Mouse (Mus musculus): ENCODE data around the gene Fhit. TPM values are rescaled to one million over a fixed set of nuclear protein-coding genes. Genes with fewer than 3 reads are reported as not detected.

Gene Fhit
- polyA plus RNA-seq, 1 experiment from 2014 or later, result 6.9 TPM

DNA sequence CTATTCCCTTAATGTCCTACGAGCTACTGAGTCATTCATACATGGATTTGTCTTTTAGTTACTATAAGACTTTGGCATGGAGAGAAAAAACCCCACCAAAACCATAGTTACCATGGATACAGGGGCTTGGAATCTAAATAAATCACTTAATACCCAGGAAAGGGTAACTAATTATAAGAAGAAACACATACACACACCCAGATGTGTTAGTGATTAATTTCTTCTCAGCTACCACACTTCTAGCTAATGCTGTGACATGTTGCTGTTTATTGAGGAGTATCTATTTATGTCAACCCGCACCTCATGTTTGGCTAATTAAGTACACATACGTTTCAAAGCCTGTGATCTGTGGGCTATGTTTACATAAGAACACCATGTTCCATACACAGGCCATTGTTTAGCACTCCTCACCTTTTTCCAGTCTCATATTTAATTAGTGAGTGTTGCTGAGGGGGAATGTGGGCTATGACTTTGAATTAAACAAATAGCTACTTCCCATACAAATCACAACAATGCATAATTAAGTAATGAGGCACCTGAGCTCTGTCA is 1373.4 kb downstream of the Fhit start:
- WGBS, result 33% methylated on average over 3 of the region's 3 CpGs

DNA sequence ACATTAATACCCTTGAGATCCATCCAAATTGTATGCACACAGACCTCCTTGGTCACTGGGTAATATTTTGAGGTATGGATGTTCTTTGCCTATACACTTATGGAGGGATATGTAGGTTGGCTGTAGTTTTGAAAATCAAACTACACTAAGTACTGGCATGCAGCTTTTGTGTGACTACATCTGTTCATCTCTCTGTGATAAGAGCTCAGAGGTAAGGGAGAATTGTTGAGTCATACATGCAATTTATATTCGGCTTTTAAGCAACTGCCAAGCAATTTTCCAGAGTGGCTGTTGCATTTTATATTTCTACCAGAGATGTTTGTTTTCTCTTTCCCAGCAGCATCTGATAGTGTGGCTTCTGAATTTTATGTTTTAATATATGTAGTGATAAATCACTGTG is 1374.4 kb downstream of the Fhit start:
- Histone ChIP-seq H3K9me3 (ENCODE audit: control insufficient read depth, low read length) (no peaks in the 10 kb centered on the region), H3K4me2 (ENCODE audit: low read depth, low read length) (no peak overlapping the region), H3K27me3 (ENCODE audit: control insufficient read depth, insufficient read depth, low read length) (no peaks in the 10 kb centered on the region), H3K27ac (ENCODE audit: low read depth, low read length) (no peak overlapping the region), H3K36me3 (ENCODE audit: control insufficient read depth, insufficient read depth, low read length) (no peaks in the 10 kb centered on the region), H3K9ac (replicated peaks; ENCODE audit: low read depth, low read length) (no peak overlapping the region), H3K4me3 (ENCODE audit: low read depth, low read length) (no peak overlapping the region), H3K4me1 (ENCODE audit: control insufficient read depth, insufficient read depth, low read length) (no peaks in the 10 kb centered on the region)
- WGBS, result 54% methylated on average over 1 of the region's 1 CpGs
- no peak for ATAC-seq (ENCODE audit: low read depth)

More for the DNA sequence above, 1373.4 kb downstream of the Fhit start:
- Histone ChIP-seq H3K9ac (replicated peaks; ENCODE audit: low read depth, low read length) (no peak overlapping the region), H3K36me3 (ENCODE audit: control insufficient read depth, insufficient read depth, low read length) (no peaks in the 10 kb centered on the region), H3K27me3 (ENCODE audit: control insufficient read depth, insufficient read depth, low read length) (no peaks in the 10 kb centered on the region), H3K4me3 (ENCODE audit: low read depth, low read length) (no peak overlapping the region), H3K4me2 (ENCODE audit: low read depth, low read length) (no peak overlapping the region), H3K4me1 (ENCODE audit: control insufficient read depth, insufficient read depth, low read length) (no peaks in the 10 kb centered on the region), H3K9me3 (ENCODE audit: control insufficient read depth, low read length) (no peaks in the 10 kb centered on the region), H3K27ac (ENCODE audit: low read depth, low read length) (no peak overlapping the region)
- no peak for ATAC-seq (ENCODE audit: low read depth)

DNA sequence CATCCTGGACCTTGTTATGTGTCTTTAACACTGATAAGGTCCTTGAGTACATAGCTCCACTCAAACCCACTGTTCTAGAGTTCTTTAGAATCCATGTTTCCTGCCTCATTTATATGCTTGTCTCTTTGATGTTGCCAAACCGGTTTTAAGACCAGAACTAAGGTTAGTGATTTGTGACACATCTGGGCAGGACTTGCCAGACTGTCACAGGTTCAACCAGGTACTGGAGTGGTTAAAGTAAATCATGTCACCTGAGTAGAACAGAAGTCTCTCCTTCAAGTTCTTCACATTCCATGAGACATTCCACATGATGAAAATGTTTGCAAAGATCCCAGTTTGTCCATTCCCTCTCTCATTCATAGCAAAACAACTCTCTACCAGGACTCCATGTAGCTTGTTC is 1376.0 kb downstream of the Fhit start:
- Histone ChIP-seq H3K4me2 (ENCODE audit: low read depth, low read length) (no peak overlapping the region), H3K27me3 (ENCODE audit: control insufficient read depth, insufficient read depth, low read length) (no peaks in the 10 kb centered on the region), H3K9ac (replicated peaks; ENCODE audit: low read depth, low read length) (no peak overlapping the region), H3K27ac (ENCODE audit: low read depth, low read length) (no peak overlapping the region), H3K36me3 (ENCODE audit: control insufficient read depth, insufficient read depth, low read length) (no peaks in the 10 kb centered on the region), H3K9me3 (ENCODE audit: control insufficient read depth, low read length) (no peaks in the 10 kb centered on the region), H3K4me1 (ENCODE audit: control insufficient read depth, insufficient read depth, low read length) (no peaks in the 10 kb centered on the region), H3K4me3 (ENCODE audit: low read depth, low read length) (no peak overlapping the region)
- WGBS, result 53% methylated on average over 1 of the region's 1 CpGs
- no peak for ATAC-seq (ENCODE audit: low read depth)

DNA sequence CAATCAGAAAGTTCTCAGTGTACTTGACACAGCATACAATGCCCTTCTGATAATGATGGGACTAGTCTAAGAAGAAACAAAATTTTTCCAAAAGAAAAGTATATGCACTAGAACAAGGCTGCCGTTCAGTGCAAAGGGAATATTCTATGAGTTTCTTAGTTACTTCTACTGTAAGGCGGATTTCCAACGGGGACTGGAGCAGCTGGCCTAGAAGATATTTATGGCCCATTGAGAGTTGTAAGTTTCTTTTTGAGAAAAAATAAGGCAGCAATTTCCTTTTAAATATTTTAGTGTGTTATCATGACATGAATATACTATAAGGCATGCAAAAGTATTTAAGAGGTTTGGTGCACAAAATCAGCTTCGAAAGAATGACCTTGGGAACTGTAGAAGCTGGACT is 1410.5 kb downstream of the Fhit start:
- H3K4me3 ChIP-seq (ENCODE audit: low read depth, low read length), result no peak overlapping the region
- H3K27ac ChIP-seq (ENCODE audit: low read depth, low read length), result no peak overlapping the region
- ATAC-seq (ENCODE audit: low read depth), result no peak
- H3K36me3 ChIP-seq (ENCODE audit: control insufficient read depth, insufficient read depth, low read length), result no peaks in the 10 kb centered on the region
- H3K4me1 ChIP-seq (ENCODE audit: control insufficient read depth, insufficient read depth, low read length), result no peaks in the 10 kb centered on the region
- H3K4me2 ChIP-seq (ENCODE audit: low read depth, low read length), result no peak overlapping the region
- H3K27me3 ChIP-seq (ENCODE audit: control insufficient read depth, insufficient read depth, low read length), result no peaks in the 10 kb centered on the region
- 88% methylated on average over 4 of the region's 4 CpGs for WGBS
- no peaks in the 10 kb centered on the region for H3K9me3 ChIP-seq (ENCODE audit: control insufficient read depth, low read length)
- no peak overlapping the region for H3K9ac ChIP-seq (replicated peaks; ENCODE audit: low read depth, low read length)

DNA sequence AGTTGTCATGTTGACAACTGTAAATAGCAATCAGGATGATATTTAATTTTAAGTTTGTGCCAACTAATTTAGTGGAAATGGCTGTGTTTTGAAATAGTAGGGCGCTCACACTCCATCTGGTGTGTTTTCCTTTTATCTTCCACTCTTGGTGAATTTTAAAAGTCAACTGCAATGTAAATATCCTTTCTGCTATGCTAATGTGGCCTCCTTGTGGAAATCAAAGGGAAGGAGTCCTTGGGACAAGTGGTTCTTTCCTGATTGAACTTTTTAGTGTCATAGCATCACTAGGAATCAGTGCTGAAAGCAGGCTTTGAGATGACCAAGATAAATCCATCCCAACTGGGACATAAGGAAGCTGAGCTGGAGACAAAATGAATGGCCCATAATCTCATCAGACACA is 1413.1 kb downstream of the Fhit start:
- Histone ChIP-seq H3K27me3 (ENCODE audit: control insufficient read depth, insufficient read depth, low read length) (no peaks in the 10 kb centered on the region), H3K4me2 (ENCODE audit: low read depth, low read length) (no peak overlapping the region), H3K36me3 (ENCODE audit: control insufficient read depth, insufficient read depth, low read length) (no peaks in the 10 kb centered on the region), H3K4me1 (ENCODE audit: control insufficient read depth, insufficient read depth, low read length) (no peaks in the 10 kb centered on the region), H3K9me3 (ENCODE audit: control insufficient read depth, low read length) (no peaks in the 10 kb centered on the region), H3K4me3 (ENCODE audit: low read depth, low read length) (no peak overlapping the region), H3K9ac (replicated peaks; ENCODE audit: low read depth, low read length) (no peak overlapping the region), H3K27ac (ENCODE audit: low read depth, low read length) (no peak overlapping the region)
- ATAC-seq (ENCODE audit: low read depth), result no peak
- WGBS, result 94% methylated on average over 1 of the region's 1 CpGs

DNA sequence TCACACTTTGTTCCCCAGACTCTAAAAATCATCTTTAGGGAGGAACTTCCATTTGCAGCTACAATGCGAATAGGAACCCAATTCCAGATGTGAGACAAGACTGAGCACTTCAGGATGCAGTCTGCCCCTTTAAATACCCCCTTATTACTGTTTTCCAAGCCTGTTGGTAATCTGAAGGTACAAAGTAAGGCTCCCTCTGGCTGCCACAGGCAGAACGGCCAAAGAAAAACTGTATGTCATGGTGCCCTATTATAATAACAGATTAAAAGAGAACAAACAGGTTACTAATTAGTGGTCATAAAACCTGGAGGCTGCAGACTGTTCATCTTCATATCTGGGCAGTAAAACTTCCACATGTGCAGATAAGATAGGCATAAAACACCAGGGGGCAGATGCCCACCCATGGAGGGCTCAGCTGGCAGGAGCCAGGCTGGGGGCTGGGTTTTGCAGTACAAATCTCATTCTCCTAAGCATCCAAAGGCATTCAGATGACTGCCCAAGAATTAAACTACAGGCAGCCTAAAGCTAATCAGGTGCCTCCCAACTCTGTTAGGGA is 1439.8 kb downstream of the Fhit start:
- Histone ChIP-seq H3K9me3 (ENCODE audit: control insufficient read depth, low read length) (no peaks in the 10 kb centered on the region), H3K27me3 (ENCODE audit: control insufficient read depth, insufficient read depth, low read length) (no peaks in the 10 kb centered on the region), H3K27ac (ENCODE audit: low read depth, low read length) (no peak overlapping the region), H3K4me2 (ENCODE audit: low read depth, low read length) (no peak overlapping the region), H3K4me1 (ENCODE audit: control insufficient read depth, insufficient read depth, low read length) (no peaks in the 10 kb centered on the region), H3K4me3 (ENCODE audit: low read depth, low read length) (no peak overlapping the region), H3K36me3 (ENCODE audit: control insufficient read depth, insufficient read depth, low read length) (no peaks in the 10 kb centered on the region), H3K9ac (replicated peaks; ENCODE audit: low read depth, low read length) (no peak overlapping the region)
- peak; percentile 84 for ATAC-seq (ENCODE audit: low read depth)
- WGBS, result 35% methylated on average over 2 of the region's 2 CpGs

DNA sequence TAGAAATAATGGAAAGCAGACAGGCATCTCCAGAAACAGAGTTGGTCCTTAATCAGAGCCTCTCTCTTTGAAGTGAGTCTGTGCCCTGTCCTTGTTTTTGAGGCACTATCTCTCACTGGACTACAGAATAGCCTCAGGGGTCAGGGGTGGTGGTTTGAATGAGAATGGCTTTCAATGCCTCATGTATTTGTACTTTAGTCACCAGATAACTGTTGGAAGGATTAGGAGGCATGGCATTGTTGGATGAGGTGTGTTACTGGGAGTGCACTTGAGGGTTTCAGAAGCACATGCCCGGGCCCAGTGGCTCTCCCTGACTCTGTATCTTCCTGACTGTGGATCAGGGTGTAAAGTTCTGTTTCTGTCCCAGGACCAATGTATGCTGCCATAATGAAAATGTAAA is 1463.2 kb downstream of the Fhit start:
- Histone ChIP-seq H3K9me3 (ENCODE audit: control insufficient read depth, low read length) (no peaks in the 10 kb centered on the region), H3K27ac (ENCODE audit: low read depth, low read length) (no peak overlapping the region), H3K4me2 (ENCODE audit: low read depth, low read length) (no peak overlapping the region), H3K4me1 (ENCODE audit: control insufficient read depth, insufficient read depth, low read length) (no peaks in the 10 kb centered on the region), H3K9ac (replicated peaks; ENCODE audit: low read depth, low read length) (no peak overlapping the region), H3K27me3 (ENCODE audit: control insufficient read depth, insufficient read depth, low read length) (no peaks in the 10 kb centered on the region), H3K4me3 (ENCODE audit: low read depth, low read length) (no peak overlapping the region), H3K36me3 (ENCODE audit: control insufficient read depth, insufficient read depth, low read length) (no peaks in the 10 kb centered on the region)
- WGBS, result 88% methylated on average over 1 of the region's 1 CpGs
- no peak for ATAC-seq (ENCODE audit: low read depth)

DNA sequence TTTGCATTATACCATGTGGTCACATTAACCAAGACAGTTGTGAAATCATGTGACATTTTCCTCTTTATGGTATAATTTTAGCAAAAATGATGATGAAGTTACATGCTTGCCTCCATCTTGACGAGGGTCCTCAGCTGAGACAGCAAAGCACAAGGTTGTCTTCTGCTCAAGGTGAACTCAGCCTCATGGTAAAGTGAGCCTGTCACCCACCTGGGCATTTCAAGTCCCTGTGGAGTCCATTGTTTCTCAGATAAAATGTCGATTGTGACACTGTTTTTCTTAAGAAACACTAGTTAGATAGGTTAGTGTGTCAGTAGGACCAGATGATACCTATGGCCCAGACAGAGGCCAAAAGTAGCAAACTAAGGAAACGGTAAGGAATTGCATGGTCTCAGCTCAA is 1464.7 kb downstream of the Fhit start:
- Histone ChIP-seq H3K4me2 (ENCODE audit: low read depth, low read length) (no peak overlapping the region), H3K4me3 (ENCODE audit: low read depth, low read length) (no peak overlapping the region), H3K9me3 (ENCODE audit: control insufficient read depth, low read length) (no peaks in the 10 kb centered on the region), H3K4me1 (ENCODE audit: control insufficient read depth, insufficient read depth, low read length) (no peaks in the 10 kb centered on the region), H3K27ac (ENCODE audit: low read depth, low read length) (no peak overlapping the region), H3K9ac (replicated peaks; ENCODE audit: low read depth, low read length) (no peak overlapping the region), H3K27me3 (ENCODE audit: control insufficient read depth, insufficient read depth, low read length) (no peaks in the 10 kb centered on the region), H3K36me3 (ENCODE audit: control insufficient read depth, insufficient read depth, low read length) (no peaks in the 10 kb centered on the region)
- WGBS, result 90% methylated on average over 3 of the region's 3 CpGs
- no peak for ATAC-seq (ENCODE audit: low read depth)

DNA sequence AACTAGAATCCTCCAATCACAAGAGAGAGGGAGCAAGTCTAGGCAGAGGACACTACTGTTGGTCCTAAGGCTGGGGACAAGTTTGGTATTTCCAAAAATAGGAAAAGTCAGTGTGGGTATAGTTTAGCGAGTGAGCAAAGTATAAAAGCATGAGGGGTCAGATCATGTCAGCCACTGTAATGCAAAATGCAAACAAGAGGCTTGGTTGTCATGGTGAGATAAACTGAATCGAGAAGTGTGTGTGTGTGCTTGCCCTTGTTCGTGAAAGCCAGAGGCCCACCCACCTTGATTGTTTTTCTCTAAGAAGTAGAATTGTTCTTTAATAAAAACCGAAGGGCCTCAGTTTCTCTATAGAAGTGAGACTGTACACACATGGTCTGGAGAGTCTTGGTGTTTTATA is 1465.8 kb downstream of the Fhit start:
- Histone ChIP-seq H3K4me2 (ENCODE audit: low read depth, low read length) (no peak overlapping the region), H3K27ac (ENCODE audit: low read depth, low read length) (no peak overlapping the region), H3K9ac (replicated peaks; ENCODE audit: low read depth, low read length) (no peak overlapping the region), H3K36me3 (ENCODE audit: control insufficient read depth, insufficient read depth, low read length) (no peaks in the 10 kb centered on the region), H3K27me3 (ENCODE audit: control insufficient read depth, insufficient read depth, low read length) (no peaks in the 10 kb centered on the region), H3K9me3 (ENCODE audit: control insufficient read depth, low read length) (no peaks in the 10 kb centered on the region), H3K4me1 (ENCODE audit: control insufficient read depth, insufficient read depth, low read length) (no peaks in the 10 kb centered on the region), H3K4me3 (ENCODE audit: low read depth, low read length) (no peak overlapping the region)
- ATAC-seq (ENCODE audit: low read depth), result no peak
- WGBS, result 27% methylated on average over 4 of the region's 4 CpGs
